Mouse (Mus musculus) intestine, postnatal 0 days (tissue): ENCODE measurements around the gene Hif1an. TPM values are rescaled to one million over a fixed set of nuclear protein-coding genes. Genes with fewer than 3 reads are reported as not detected.
A peak's percentile ranks its signal among the peaks of the same experiment; 100 is the strongest.

Experiments
- ATAC-seq: fragments of 200-750 bp; cut with Nextera tagmentation; 2 replicates; pipeline ENCODE4 v1.8.0; 2017; ENCODE audit warnings: mild to moderate bottlenecking, moderate TSS enrichment, moderate library complexity
- H3K27ac ChIP-seq: fragments of 300-500 bp; sonication (generic); 2 replicates; pipeline ENCODE4 v1.5.1; 2014; ENCODE audit warnings: mild to moderate bottlenecking, low read depth, low read length, moderate library complexity
- H3K27me3 ChIP-seq: fragments of 300-500 bp; sonication (generic); replicated peaks from 2 replicates; pipeline ENCODE4 v1.6.1; 2014; ENCODE audit warnings: low read length, mixed read lengths; ENCODE audit not compliant: control insufficient read depth, insufficient read depth
- H3K36me3 ChIP-seq: fragments of 300-500 bp; sonication (generic); 2 replicates; pipeline ENCODE4 v1.6.1; 2014; ENCODE audit warnings: mild to moderate bottlenecking, moderate library complexity; ENCODE audit not compliant: control insufficient read depth, insufficient read depth
- H3K4me1 ChIP-seq: fragments of 300-500 bp; sonication (generic); replicated peaks from 2 replicates; pipeline ENCODE4 v1.6.1; 2014; ENCODE audit warnings: antibody characterized with exemption, low read length, mixed read lengths; ENCODE audit not compliant: control insufficient read depth, insufficient read depth
- H3K4me2 ChIP-seq: fragments of 300-500 bp; sonication (generic); replicated peaks from 2 replicates; pipeline ENCODE4 v1.6.1; 2014; ENCODE audit warnings: low read depth, mild to moderate bottlenecking, moderate library complexity
- H3K4me3 ChIP-seq: fragments of 300-500 bp; sonication (generic); 2 replicates; pipeline ENCODE4 v1.5.1; 2014; ENCODE audit warnings: low read depth, low read length
- H3K9ac ChIP-seq: fragments of 300-500 bp; sonication (generic); 2 replicates; pipeline ENCODE4 v1.6.1; 2014; ENCODE audit warnings: mild to moderate bottlenecking, low read depth, low read length
- H3K9me3 ChIP-seq: fragments of 300-500 bp; sonication (generic); 2 replicates; pipeline ENCODE4 v1.6.1; 2016; ENCODE audit warnings: mixed run types; ENCODE audit not compliant: control insufficient read depth
- CTCF ChIP-seq: sonication (generic); IDR thresholded peaks from 2 replicates; pipeline ENCODE4 v1.5.1; 2016; ENCODE audit warnings: low read depth, mild to moderate bottlenecking, control low read depth, antibody characterized with exemption, moderate library complexity
- WGBS: fragments of 180-500 bp; shearing (Covaris S2); extraction: QIAGEN DNeasy Blood & Tissue Kit; methylation state at CpG from one replicate; pipeline ENCODE4 v1.1.7; 2014; 5-methylcytosine and 5-hydroxymethylcytosine counted together
- polyA plus RNA-seq: library from polyadenylated mRNA; unstranded; fragments of >200 nt; fragmentation: Nextera tagmentation; extraction: Ambion mirVana; gene quantifications from 2 replicates; pipeline ENCODE4 v1.2.1, GENCODE M21; 2015

Gene Hif1an
- polyA plus RNA-seq, 1 experiment from 2014 or later = 15.6 TPM

- ATAC-seq = no peak
- H3K9me3 ChIP-seq = no peaks in the 10 kb centered on the region
- H3K4me2 ChIP-seq = no peak overlapping the region
- WGBS = 68% methylated on average over 10 of the region's 10 CpGs
- 0 out of 2 replicates have a peak, but pooled peaks cover 4% of the 10 kb centered on the region for H3K27me3 ChIP-seq
- no peaks in the 10 kb centered on the region for H3K36me3 ChIP-seq
- H3K9ac ChIP-seq = no peak overlapping the region
- TF ChIP-seq CTCF = no peak
- no peak overlapping the region for H3K4me3 ChIP-seq
- H3K4me1 ChIP-seq = no peaks in the 10 kb centered on the region
- H3K27ac ChIP-seq = no peak overlapping the region
Measured at GRCm38 (mm10) chr19:44582103-44582502, 19.5 kb downstream of the Hif1an start.

- H3K4me3 ChIP-seq = no peak overlapping the region
- peak; percentile 100 for TF ChIP-seq CTCF
- no peak overlapping the region for H3K4me2 ChIP-seq
- 0 out of 2 replicates have a peak, but pooled peaks cover 4% of the 10 kb centered on the region for H3K27me3 ChIP-seq
- H3K9ac ChIP-seq = no peak overlapping the region
- H3K9me3 ChIP-seq = no peaks in the 10 kb centered on the region
- H3K36me3 ChIP-seq = no peaks in the 10 kb centered on the region
- 37% methylated on average over 9 of the region's 9 CpGs for WGBS
- ATAC-seq = peak; percentile 70
- no peaks in the 10 kb centered on the region for H3K4me1 ChIP-seq
- no peak overlapping the region for H3K27ac ChIP-seq
Measured at GRCm38 (mm10) chr19:44582638-44583309, 20.1 kb downstream of the Hif1an start.

- H3K27me3 ChIP-seq = 0 out of 2 replicates have a peak, but pooled peaks cover 4% of the 10 kb centered on the region
- TF ChIP-seq CTCF = no peak
- no peaks in the 10 kb centered on the region for H3K9me3 ChIP-seq
- ATAC-seq = no peak
- no peak overlapping the region for H3K27ac ChIP-seq
- H3K36me3 ChIP-seq = no peaks in the 10 kb centered on the region
- no peak overlapping the region for H3K9ac ChIP-seq
- WGBS = 49% methylated on average over 4 of the region's 4 CpGs
- no peaks in the 10 kb centered on the region for H3K4me1 ChIP-seq
- H3K4me3 ChIP-seq = no peak overlapping the region
- no peak overlapping the region for H3K4me2 ChIP-seq
Measured at GRCm38 (mm10) chr19:44588036-44588435, 25.4 kb downstream of the Hif1an start.

GRCm38 (mm10) chr19:44589591-44590223, 27.1 kb downstream of the Hif1an start:
- H3K4me2 ChIP-seq = 0 out of 2 replicates have a peak overlapping the region, but pooled peaks have one; percentile 9
- no peak overlapping the region for H3K4me3 ChIP-seq
- no peak for TF ChIP-seq CTCF
- no peak overlapping the region for H3K9ac ChIP-seq
- H3K27ac ChIP-seq = no peak overlapping the region
- H3K36me3 ChIP-seq = no peaks in the 10 kb centered on the region
- peak; percentile 56 for ATAC-seq
- 0 out of 2 replicates have a peak, but pooled peaks cover 4% of the 10 kb centered on the region for H3K27me3 ChIP-seq
- WGBS = 26% methylated on average over 7 of the region's 7 CpGs
- H3K9me3 ChIP-seq = no peaks in the 10 kb centered on the region
- no peaks in the 10 kb centered on the region for H3K4me1 ChIP-seq

DNA sequence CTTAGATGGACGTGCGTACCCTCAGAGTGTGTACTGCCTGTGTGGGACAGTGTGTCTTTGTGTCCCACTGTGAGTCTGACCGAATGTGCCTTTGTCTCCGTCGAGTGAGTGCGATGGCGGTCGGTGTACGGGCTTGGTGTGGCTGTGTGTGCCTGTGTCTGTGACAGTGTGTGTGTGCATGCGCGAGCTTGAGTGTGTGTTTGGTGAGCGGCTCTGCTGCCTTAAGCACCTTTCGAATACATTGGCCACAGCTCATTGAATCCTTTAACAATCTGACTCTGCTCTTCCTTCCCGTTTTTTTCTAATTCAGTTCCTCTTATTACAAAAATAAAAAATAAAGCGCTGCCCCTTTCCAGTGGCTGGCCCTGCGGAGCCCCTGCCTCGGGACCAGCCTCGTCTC, 28.3 kb downstream of the Hif1an start:
- TF ChIP-seq CTCF = no peak
- no peak for ATAC-seq

DNA sequence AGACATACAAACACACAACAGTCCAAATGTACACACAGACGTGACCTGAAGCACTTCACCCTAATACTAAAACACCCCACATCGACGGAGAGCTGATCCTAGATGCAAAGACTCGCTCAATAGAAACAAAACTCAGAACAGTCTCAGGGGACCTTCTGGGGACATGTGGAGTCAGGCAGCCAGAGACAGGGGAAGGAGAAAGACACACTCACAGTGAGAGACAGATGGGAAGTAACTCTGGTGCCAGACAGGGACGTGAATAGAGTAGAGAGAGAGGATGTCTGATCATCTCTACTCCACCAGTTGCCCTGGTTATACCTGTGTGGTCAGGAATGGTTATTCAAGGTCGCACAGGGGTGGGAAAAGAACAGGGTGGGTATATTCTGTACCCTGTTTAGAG, 29.0 kb downstream of the Hif1an start:
- no peak for ATAC-seq
- H3K27me3 ChIP-seq = no peaks in the 10 kb centered on the region
- no peak overlapping the region for H3K9ac ChIP-seq
- no peaks in the 10 kb centered on the region for H3K4me1 ChIP-seq
- no peak overlapping the region for H3K4me2 ChIP-seq
- 74% methylated on average over 6 of the region's 6 CpGs for WGBS
- H3K36me3 ChIP-seq = no peaks in the 10 kb centered on the region
- H3K27ac ChIP-seq = no peak overlapping the region
- TF ChIP-seq CTCF = no peak
- H3K4me3 ChIP-seq = no peak overlapping the region
- H3K9me3 ChIP-seq = no peaks in the 10 kb centered on the region

More for the DNA sequence above, 28.3 kb downstream of the Hif1an start:
- Histone ChIP-seq H3K4me2 (no peak overlapping the region), H3K4me1 (no peaks in the 10 kb centered on the region), H3K4me3 (no peak overlapping the region), H3K9me3 (no peaks in the 10 kb centered on the region), H3K27ac (no peak overlapping the region), H3K27me3 (no peaks in the 10 kb centered on the region), H3K9ac (no peak overlapping the region), H3K36me3 (no peaks in the 10 kb centered on the region)
- whole genome bisulfite sequencing = 85% methylated on average over 18 of the region's 18 CpGs
